Mouse (Mus musculus): ENCODE data around the gene Taf13. TPM values are rescaled to one million over a fixed set of nuclear protein-coding genes. Genes with fewer than 3 reads are reported as not detected.
A peak's percentile ranks its signal among the peaks of the same experiment; 100 is the strongest.

The Taf13 gene
- total RNA-seq, 2 experiments from 2014 or later = 19.4 to 22.6 TPM

DNA sequence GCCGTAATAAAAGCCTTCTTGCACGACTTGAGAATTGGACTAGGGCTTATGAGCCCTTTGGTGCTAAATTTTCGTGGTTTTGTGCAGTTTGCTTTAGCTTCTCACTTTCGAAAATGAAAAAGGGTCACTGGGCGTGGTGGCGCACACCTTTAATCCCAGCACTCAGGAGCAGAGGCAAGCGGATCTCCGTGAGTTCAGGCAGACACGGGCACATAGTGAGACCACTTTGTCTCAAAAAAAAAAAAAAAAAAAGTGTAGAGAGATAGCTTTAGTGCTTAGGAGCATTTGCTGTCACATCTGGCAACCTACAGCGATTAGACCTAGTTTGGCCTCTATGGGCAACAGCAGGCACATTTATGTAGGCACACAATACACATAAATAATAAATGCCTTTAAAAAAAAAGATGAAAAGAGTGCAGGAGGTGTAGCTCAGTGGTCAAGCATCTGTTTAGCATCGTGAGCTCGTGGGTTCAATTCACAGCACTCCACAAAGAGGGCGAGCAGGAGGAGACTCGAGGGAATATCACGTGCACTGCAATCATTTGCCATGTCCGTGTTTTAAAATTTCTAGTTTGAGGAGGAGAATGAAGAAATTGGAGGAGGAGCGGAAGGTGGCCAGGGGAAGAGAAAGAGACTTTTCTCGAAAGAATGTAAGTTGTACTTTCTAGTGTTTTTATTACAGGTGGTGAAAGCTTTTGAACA, 962 bp downstream of the Taf13 start:
- no peak for DNase-seq

DNA sequence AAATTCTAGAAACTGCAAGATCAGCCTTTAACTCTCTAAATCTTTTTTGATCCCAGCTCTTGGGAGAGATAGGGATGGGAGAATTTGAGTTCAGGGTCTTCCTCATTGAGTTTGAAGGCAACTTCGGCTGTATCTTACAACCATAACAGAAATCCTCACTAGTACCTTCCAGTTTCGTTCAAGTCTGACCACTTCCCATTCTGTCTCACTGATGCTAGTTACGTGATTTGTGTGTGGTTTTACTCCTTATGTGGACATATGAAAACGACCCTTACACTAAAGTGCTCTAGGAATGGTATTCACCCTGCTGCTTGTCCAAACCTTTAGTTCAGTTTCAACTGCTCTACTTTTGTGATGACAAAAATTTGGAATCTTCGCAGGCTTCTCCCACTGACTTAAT, 2.5 kb downstream of the Taf13 start:
- no peak for DNase-seq

DNA sequence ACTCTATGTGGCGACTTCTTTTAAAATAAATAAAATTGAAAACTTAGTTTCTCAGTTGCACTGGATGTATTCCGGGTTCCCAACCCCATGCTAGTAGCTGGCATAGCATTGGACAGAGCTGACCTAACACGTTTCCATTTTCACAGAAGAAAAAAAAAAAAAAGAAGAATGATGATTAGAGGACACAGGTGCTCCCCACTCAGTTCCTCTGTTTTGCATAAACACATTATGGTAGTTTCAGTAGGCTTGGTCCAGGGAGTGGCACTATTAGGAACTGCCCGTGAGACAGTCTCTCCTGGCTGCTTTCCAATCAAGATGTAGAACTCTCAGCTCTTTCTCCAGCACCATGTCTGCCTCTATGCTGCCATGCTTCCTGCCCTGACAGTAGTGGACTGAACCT, 13.1 kb downstream of the Taf13 start:
- no peak for DNase-seq

DNA sequence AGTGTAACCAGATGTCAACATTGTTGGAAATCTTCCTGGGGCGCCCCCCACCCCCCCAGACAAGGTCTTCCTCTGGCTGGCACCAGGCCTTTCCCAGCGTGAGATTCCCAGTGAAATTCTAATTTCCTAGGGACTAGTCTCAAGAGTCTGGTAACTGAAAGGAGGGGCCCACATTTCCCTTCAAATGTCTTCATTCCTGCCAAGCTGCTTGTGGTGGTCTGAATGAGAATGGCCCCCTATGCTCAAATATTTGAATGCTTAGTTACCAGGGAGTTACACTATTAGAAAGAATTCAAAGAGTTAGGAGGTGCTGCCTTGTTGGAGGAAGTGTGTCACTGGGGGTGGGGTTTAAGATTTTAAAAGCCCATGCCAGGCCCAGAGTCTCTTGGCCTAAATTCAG, 16.9 kb downstream of the Taf13 start:
- no peak for DNase-seq

DNA sequence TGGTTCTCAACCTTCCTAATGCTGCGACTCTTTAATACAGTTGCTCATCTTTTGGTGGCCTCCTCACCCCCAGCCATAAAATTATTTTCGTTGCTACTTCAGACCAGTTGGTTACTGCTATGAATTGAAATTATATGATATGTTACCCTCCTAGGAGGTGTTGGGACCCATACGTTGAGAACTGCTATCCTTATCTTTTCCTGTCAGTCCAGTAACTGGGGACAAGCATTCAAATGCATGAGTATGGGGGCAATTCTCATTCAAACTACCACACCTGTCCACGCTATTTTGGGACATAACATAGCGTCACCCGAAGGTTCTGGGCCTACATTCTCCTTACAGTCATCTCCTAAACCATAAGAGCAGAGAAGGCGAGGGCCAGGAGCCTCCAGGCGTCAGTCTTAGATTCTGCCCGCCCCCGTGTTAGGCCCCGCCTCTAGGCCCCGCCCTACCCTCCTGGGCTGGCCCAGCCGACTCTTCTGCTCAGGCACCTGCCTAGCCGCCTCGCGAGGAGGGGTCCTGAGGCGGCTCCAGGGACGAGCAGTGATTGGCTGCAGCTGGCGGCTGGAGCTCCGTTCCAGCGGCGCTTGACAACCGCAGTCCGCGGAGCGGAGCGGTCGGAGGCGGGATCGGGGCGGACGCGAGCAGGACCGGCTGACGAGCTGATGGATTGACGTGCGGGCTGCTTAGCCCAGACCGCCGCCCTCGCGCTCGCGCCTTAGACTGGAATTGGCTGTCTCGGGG, 19.5 kb downstream of the Taf13 start, which contains the start of gene Wdr47:
Gene Wdr47, plus strand, starts transcription at position 494 of the 744 bp plus-strand sequence.
- DNase-seq = peak; percentile 95

DNA sequence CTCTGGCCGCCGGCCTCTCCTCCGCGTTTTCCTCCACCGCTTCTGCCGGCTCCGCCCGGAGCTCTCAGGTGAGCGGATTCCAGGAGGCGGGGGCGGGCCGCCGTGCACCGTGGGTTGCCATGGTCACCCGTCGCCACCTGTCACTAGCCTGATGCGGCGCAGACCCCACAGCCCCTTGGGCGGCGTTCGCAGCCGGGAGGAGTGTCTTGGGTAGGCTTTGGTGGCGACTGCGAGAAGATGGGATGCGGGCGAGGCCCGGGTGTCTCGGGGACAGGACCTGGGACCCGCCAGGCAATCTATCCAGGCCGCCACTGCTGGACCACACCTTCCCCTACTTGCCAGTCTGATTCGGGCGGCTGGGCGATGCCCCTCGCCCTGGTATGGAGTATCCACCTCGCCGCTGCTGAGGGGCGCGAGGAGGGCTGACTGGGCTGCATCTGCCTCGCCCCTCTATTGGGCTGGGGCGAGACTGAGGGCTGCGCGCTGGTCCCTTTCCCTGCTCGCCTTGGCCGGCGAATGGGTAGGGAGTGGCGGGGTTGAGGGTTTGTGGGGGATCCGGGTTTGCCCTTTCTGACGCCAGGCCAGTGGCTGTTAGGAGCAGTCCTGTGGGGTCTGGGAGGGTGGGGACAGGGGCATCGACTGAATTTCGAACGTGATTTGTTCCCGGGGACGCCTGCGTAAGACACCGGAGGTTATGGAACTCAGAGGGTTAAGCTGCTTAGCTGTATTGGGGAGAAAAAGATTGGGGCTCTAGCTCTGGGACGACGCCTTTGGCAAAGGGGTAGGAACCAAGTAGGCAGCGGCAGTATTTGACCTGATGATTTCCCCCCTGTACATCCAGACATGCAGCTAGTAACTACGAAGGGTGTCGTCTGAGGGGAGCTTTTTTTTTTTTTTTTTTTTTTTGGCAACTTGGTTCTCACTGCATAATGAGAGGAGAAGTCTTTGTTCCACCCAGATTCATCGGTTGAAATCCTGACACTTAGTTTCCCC, 20.3 kb downstream of the Taf13 start:
- DNase-seq = no peak

DNA sequence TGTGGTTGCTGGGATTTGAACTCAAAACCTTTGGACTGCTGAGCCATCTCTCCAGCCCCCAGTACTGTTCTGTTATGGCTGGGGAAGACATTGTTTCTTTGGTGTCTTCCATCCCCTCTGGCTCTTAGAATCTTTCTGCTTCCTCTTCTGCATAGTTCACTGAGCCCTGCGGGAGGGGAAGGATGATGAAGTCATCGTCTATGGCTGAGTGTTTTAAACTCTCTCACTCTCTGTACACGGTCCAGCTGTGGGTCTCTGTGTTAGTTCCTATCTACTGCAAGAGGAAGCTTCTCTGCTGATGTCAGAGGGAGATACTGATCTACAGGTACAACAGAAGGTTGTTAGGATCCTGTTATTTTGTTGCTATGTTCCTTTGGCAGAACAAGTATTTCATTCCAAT, 37.4 kb downstream of the Taf13 start:
- DNase-seq = no peak

Small RNAs within 50 kb of the gene (microRNA-seq; reads per million reads assigned to microRNA genes)
- 0 reads per million in 2 experiments for gene Gm22860

Other genes with a start within 250 kb of the Taf13 start
- not detected for gene Mybphl, start 206.8 kb upstream of the Taf13 start, total RNA-seq (2021)
- gene Psrc1, start 187.9 kb upstream of the Taf13 start, total RNA-seq (2021) = 1 to 10 TPM; 2.3 to 3.0 TPM
- gene Celsr2, start 156.1 kb upstream of the Taf13 start, total RNA-seq (2021) = 1 to 10 TPM; 2.9 to 4.3 TPM
- 100 to 1,000 TPM; 109 to 111 TPM for gene Sars, start 126.5 kb upstream of the Taf13 start, total RNA-seq (2021)
- gene 1700013F07Rik, start 37.5 kb upstream of the Taf13 start, total RNA-seq (2021) = not detected
- under 1 TPM; 0.19 to 0.25 TPM for gene 5330417C22Rik, start 35.2 kb upstream of the Taf13 start, total RNA-seq (2021)
- gene Tmem167b, start 9.2 kb upstream of the Taf13 start, total RNA-seq (2021) = 10 to 100 TPM; 23.1 to 24.9 TPM
- 1 to 10 TPM; 6.2 to 7.7 TPM for gene Wdr47, start 19.6 kb downstream of the Taf13 start, total RNA-seq (2021)
- 10 to 100 TPM; 26.4 to 29.9 TPM for gene Clcc1, start 82.2 kb downstream of the Taf13 start, total RNA-seq (2021)
- 10 to 100 TPM; 14.2 to 15.3 TPM for gene Gpsm2, start 150.6 kb downstream of the Taf13 start, total RNA-seq (2021)
- under 1 TPM; 0.27 to 0.31 TPM for gene Aknad1, start 168.0 kb downstream of the Taf13 start, total RNA-seq (2021)